Mouse (Mus musculus): ENCODE measurements around the gene Cav3.

The Cav3 gene

DNA sequence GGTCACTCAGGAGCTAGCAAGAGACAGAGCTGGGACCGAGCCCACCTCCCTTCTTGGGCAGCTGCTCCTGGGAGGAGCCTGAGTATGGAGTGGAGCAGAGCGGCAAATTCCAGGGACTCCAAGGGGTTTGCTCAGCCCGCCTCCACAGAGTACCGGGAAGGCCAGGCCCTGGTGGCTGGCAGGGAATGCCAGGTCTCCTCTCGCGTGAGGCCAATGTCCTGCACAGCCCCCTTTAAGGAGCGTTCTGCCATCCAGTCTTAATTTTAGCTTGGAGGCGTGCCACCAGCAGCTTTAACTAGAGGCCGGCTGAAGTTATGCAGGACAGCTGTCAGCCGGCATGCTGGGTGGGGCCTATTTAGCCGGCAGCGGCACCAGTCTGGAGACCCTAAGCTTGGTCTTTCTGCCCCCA is at the start of gene Cav3:
Gene Cav3, plus strand, starts transcription at position 165 of the 409 bp plus-strand sequence.
- no peak for DNase-seq (ENCODE audit: low read depth, low spot score)

- no peak for DNase-seq (ENCODE audit: low read depth, low spot score)
These were observed 40.0 kb upstream of the Cav3 start for GRCm38 (mm10) chr6:112419333-112419732.

- DNase-seq (ENCODE audit: low read depth, low spot score), result no peak
These were observed 38.4 kb upstream of the Cav3 start for GRCm38 (mm10) chr6:112420883-112421282.

GRCm38 (mm10) chr6:112423746-112424501 is 35.4 kb upstream of the Cav3 start:
- DNase-seq (ENCODE audit: low read depth, low spot score), result no peak

DNA sequence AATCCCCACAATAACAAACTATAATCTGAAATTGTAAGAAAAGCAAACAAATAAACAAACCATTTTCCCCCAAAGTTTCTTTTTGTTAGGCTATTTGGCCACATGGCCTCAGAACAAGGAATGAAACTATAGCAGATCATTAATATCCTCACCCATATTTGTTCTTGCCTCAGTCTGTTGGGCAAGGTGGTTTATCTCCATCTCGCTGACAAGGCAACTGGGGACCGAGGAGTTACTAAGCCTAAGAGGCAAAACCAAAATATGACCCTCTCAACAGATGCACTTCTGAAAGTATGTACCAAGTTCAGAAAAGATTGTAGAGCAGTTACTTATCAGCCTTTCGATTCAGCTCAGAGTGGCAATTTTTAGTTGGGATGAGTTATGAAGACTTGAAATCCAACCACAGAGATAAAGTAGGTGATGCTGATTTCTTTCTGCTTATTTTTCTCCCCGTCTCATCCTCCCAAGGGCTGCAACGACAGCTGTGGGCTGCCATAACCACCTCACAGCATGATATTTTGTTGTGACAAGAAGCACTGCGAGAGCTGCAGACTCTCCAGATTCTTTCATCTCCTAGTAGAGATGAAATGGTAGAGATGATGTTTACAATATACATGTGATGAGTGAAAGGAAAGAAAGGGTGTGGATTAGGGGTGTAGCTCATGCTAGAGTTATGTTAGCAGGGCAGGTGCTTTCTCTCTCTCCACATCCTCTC is 33.1 kb upstream of the Cav3 start:
- DNase-seq (ENCODE audit: low read depth, low spot score), result no peak

- no peak for DNase-seq (ENCODE audit: low read depth, low spot score)
These were observed 13.6 kb upstream of the Cav3 start for GRCm38 (mm10) chr6:112445675-112446074.

- no peak for DNase-seq (ENCODE audit: low read depth, low spot score)
These were observed 2.2 kb downstream of the Cav3 start for GRCm38 (mm10) chr6:112461459-112461858.

GRCm38 (mm10) chr6:112463331-112463730 is 4.0 kb downstream of the Cav3 start:
- no peak for DNase-seq (ENCODE audit: low read depth, low spot score)

DNA sequence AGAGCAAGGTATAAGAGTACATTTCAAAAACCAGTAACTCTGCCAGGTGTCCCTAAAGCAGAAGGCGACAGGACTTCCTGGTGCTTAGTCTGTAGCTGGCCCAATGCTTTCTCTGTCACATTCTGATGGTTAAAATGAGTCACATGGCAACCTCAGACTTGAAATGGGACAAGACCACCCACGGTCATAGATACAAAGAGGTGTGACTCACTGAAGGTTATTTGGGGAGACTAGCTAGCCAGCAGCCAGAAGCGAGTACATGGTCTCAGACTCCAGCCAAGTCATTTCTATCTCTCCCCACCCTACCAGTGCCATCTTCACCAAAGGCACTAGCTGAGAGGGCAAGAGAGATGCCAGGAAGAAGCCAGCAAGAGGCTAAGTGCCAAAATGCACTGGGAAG is 6.1 kb downstream of the Cav3 start:
- DNase-seq (ENCODE audit: low read depth, low spot score), result no peak

DNA sequence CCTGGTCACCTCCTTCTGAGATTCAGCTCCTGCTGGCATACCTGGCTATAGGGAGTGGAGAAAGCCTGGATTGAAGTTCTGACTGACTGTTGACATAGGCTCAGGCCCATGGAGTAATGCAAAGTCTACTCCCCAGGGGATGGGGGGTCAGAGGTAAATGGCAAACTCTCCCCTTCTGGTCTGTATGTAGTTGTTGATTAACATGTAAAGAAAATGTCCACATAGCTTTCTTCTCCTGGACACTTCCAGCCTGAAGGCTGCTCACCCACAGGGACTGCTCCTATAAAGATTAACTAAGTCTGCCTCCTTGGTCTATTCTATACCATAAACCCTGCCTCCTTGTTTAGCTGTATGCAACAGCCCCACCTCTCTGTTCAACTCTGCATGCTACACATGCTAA is 6.7 kb downstream of the Cav3 start:
- no peak for DNase-seq (ENCODE audit: low read depth, low spot score)

- no peak for DNase-seq (ENCODE audit: low read depth, low spot score)
These were observed 12.3 kb downstream of the Cav3 start for GRCm38 (mm10) chr6:112471644-112472043.

DNA sequence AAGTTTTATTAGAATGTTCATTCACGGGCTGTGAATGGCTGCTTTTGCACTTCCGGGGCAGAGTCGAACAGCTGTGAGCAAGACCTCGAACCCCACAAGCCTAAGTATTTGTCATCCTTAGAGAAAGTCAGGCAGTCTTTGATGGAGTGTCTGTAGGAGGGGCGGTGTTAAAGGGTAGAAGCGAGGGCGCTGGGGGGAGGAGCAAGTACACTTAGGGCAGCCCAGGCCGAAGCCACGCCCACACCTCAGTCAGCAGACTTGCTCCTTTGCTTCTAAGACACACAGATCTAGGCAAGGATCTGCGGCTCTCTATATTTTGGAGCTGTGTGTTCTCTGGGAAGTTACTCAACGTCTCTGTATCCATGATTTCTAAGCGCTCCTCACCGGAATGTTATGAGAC is 20.6 kb downstream of the Cav3 start:
- no peak for DNase-seq (ENCODE audit: low read depth, low spot score)

- no peak for DNase-seq (ENCODE audit: low read depth, low spot score)
These were observed 25.0 kb downstream of the Cav3 start for GRCm38 (mm10) chr6:112484316-112484715.

- no peak for DNase-seq (ENCODE audit: low read depth, low spot score)
These were observed 28.7 kb downstream of the Cav3 start for GRCm38 (mm10) chr6:112487993-112488392.

DNA sequence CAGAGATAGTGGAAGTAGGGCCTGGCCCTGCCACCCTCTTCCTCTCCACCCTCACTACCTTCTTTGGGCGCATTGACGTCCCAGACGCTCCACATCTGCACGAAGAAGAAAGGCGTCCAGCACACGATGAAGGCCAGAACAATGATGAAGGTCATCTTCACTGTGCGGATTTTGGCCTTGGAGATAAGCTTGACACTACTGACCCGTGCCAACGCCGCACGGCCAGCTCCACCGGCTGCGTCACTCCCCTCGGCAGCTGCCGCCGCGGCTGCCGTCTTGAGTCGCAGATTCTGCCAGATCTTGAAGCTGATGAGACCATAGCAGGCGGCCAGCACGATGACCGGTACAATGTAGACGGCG is 29.5 kb downstream of the Cav3 start:
- DNase-seq (ENCODE audit: low read depth, low spot score), result no peak

- no peak for DNase-seq (ENCODE audit: low read depth, low spot score)
These were observed 30.0 kb downstream of the Cav3 start for GRCm38 (mm10) chr6:112489181-112489909.

DNA sequence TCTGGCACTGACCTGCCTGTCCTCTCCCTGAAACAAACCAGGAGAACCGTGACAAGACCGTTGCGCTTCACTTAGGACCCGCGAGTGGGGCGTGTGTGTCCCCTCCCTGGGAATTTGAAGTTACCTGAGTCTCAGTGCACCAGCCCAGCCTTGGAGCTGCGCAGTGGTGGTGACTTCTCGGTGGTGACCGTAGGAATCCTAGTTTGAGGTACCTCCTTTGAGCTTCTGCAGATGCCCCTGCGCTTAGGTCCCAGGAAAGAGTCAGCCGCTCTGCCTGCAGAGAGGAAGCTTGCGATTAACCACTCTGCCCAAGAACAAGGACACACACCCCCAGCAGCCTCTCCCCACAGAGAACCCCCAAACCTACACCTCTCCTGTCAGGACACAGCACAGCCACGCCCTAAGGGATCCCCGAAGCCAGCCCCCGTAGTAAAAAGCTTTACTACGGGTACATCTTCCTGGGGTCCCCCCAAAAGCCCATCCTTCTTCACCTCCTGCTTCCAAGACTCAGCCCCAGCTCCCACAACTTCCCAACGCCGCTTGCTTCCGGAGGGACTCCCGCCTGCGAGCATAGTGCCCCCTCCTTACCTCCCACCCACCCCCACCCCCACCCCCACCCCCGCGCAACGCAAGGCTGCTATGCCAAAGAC is 30.7 kb downstream of the Cav3 start, which contains the start of gene Oxtr:
Gene Oxtr, minus strand, starts transcription at position 34 of the 650 bp plus-strand sequence.
- DNase-seq (ENCODE audit: low read depth, low spot score), result no peak

- peak; percentile 81 for DNase-seq (ENCODE audit: low read depth, low spot score)
These were observed 31.4 kb downstream of the Cav3 start for GRCm38 (mm10) chr6:112490625-112491242.

GRCm38 (mm10) chr6:112491521-112491920 is 32.2 kb downstream of the Cav3 start:
- no peak for DNase-seq (ENCODE audit: low read depth, low spot score)

DNA sequence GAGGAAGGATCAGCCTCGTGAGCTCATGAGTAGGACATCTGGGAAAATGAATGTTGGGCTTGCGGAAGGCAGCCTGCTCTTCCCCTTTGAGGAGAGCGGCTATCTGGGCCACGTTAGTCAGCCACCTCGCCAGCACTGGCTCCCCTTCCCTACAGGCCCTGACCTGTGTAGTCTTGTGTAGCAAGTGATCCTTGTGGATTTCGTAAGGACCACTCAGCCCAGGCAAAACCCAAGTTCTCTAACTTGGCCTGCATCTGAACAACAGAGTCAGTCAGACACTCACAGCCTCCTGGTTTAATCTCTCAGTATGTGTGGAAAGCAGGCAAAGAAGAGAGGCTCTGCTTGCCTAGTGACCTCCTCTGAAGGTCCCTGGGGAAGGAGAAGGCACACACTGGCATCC is 33.4 kb downstream of the Cav3 start:
- no peak for DNase-seq (ENCODE audit: low read depth, low spot score)

- DNase-seq (ENCODE audit: low read depth, low spot score), result no peak
These were observed 34.1 kb downstream of the Cav3 start for GRCm38 (mm10) chr6:112493371-112493770.
